19 mouse cellular contexts compared by ENCODE assay signal in genomic region chr14:8378685-8379313, GRCm38 (mm10). TPM values are rescaled to one million over a fixed set of nuclear protein-coding genes. Genes with fewer than 3 reads are reported as not detected.
DNase-seq lines count a peak whose midpoint lies in the region; ATAC-seq and TF ChIP-seq lines count a peak whose summit lies in the region.
"Had no signal": no experiment of that assay in that cellular context is flagged by ENCODE, and none has a peak within 500 bp of the region (broad histone marks: within the 10 kb centered on the region; RNA-seq: fewer than 3 reads in every experiment).

Oit1 (minus strand) TSS chr14:8378754.

- H3K9me3 ChIP-seq in intestine, embryonic 15.5 days: no peaks in the 10 kb centered on the region
- H3K9me3 ChIP-seq in limb, embryonic 12.5 days: peaks cover 2% of the 10 kb centered on the region; the same call in 1 of the 2 replicates
- H3K9me3 ChIP-seq in midbrain, embryonic 11.5 days (ENCODE audit: control insufficient read depth, low read length): no peaks in the 10 kb centered on the region
- H3K9me3 ChIP-seq: embryonic facial prominence, embryonic 15.5 days; heart, embryonic 15.5 days had no signal

- CTCF ChIA-PET in Patski (lab: Charles Lee): no interaction called here

- TF ChIP-seq CTCF in Patski (IDR thresholded peaks at IDR 0.05): no peak

- H3K4me1 ChIP-seq in intestine, embryonic 15.5 days (replicated peaks): no peaks in the 10 kb centered on the region
- H3K4me1 ChIP-seq in limb, embryonic 12.5 days (replicated peaks): peaks cover 12% of the 10 kb centered on the region; the same call in 1 of the 2 replicates
- no peaks in the 10 kb centered on the region for H3K4me1 ChIP-seq in midbrain, embryonic 11.5 days (ENCODE audit: control insufficient read depth, insufficient read depth, low read length)
- H3K4me1 ChIP-seq: embryonic facial prominence, embryonic 15.5 days; heart, embryonic 15.5 days; hindbrain, embryonic 10.5 days; megakaryocyte, embryonic 14.5 days had no signal

- WGBS in intestine, embryonic 15.5 days: 45% methylated on average over 8 of the region's 8 CpGs
- WGBS in limb, embryonic 12.5 days: 41% methylated on average over 8 of the region's 8 CpGs
- WGBS in midbrain, embryonic 11.5 days: 56% methylated on average over 8 of the region's 8 CpGs

- ATAC-seq in Patski: peak; percentile 22
- peak; percentile 87 for ATAC-seq in intestine, embryonic 15.5 days
- ATAC-seq in limb, embryonic 12.5 days (ENCODE audit: insufficient number of reproducible peaks, insufficient read depth, low FRiP score, low TSS enrichment, low read depth): peak; percentile 43; the same call in 1 of the 2 replicates
- no peak for ATAC-seq in midbrain, embryonic 11.5 days (ENCODE audit: low FRiP score)
- ATAC-seq: inflammation-experienced regulatory T-cells, adult 6 months had no signal

- H3K4me2 ChIP-seq in intestine, embryonic 15.5 days (replicated peaks): no peak within 1 kb of the TSS
- no peak within 1 kb of the TSS for H3K4me2 ChIP-seq in limb, embryonic 12.5 days
- H3K4me2 ChIP-seq in midbrain, embryonic 11.5 days: no peak within 1 kb of the TSS
- H3K4me2 ChIP-seq: embryonic facial prominence, embryonic 15.5 days; heart, embryonic 15.5 days had no signal

- DNase-seq in lung, adult 18-20 months: peak; percentile 9 to 11
- DNase-seq in lung, postnatal 4 days: no peak
- no peak for DNase-seq in Patski (ENCODE audit: low read depth, low spot score)
- no peak for DNase-seq in cerebellum, adult 11 months
- no peak for DNase-seq in midbrain, embryonic 11.5 days (ENCODE audit: low spot score, missing footprints)
- DNase-seq: adrenal gland, adult 2 months; cerebellum, adult 18-20 months; thymus, adult 2 months had no signal

- no peak within 1 kb of the TSS for H3K9ac ChIP-seq in intestine, embryonic 15.5 days
- H3K9ac ChIP-seq in limb, embryonic 12.5 days (replicated peaks): no peak within 1 kb of the TSS
- no peak within 1 kb of the TSS for H3K9ac ChIP-seq in midbrain, embryonic 11.5 days (ENCODE audit: low read length)
- H3K9ac ChIP-seq: embryonic facial prominence, embryonic 15.5 days; heart, embryonic 15.5 days; liver, embryonic 14.5 days had no signal

- no peak within 1 kb of the TSS for H3K4me3 ChIP-seq in intestine, embryonic 15.5 days (replicated peaks)
- H3K4me3 ChIP-seq in limb, embryonic 12.5 days (replicated peaks): no peak within 1 kb of the TSS
- no peak within 1 kb of the TSS for H3K4me3 ChIP-seq in midbrain, embryonic 11.5 days (ENCODE audit: low read depth, low read length)
- H3K4me3 ChIP-seq: embryonic facial prominence, embryonic 15.5 days; heart, embryonic 15.5 days; hindbrain, embryonic 10.5 days; megakaryocyte, embryonic 14.5 days had no signal

- in situ Hi-C loops in Patski (cut with MboI; ENCODE audit: low pct_unique_long_range_greater_than_20kb): no loop called here

- POLR2A ChIA-PET in Patski (lab: Charles Lee): no interaction called here

- no peaks in the 10 kb centered on the region for H3K27me3 ChIP-seq in Patski
- H3K27me3 ChIP-seq in intestine, embryonic 15.5 days (replicated peaks): no peaks in the 10 kb centered on the region
- H3K27me3 ChIP-seq in limb, embryonic 12.5 days: no peaks in the 10 kb centered on the region
- H3K27me3 ChIP-seq in midbrain, embryonic 11.5 days (ENCODE audit: control insufficient read depth, insufficient read depth, low read length): no peaks in the 10 kb centered on the region
- H3K27me3 ChIP-seq: embryonic facial prominence, embryonic 15.5 days; heart, embryonic 15.5 days; megakaryocyte, embryonic 14.5 days had no signal

- H3K27ac ChIP-seq in intestine, embryonic 15.5 days: peak within 1 kb of the TSS; percentile 13; the same call in 1 of the 2 replicates
- no peak within 1 kb of the TSS; the same call in 1 of the 2 replicates for H3K27ac ChIP-seq in limb, embryonic 12.5 days
- H3K27ac ChIP-seq in midbrain, embryonic 11.5 days (ENCODE audit: low read depth, low read length): no peak within 1 kb of the TSS
- H3K27ac ChIP-seq: embryonic facial prominence, embryonic 15.5 days; heart, embryonic 15.5 days; hindbrain, embryonic 10.5 days; liver, embryonic 14.5 days had no signal

- no peaks in the 10 kb centered on the region for H3K36me3 ChIP-seq in intestine, embryonic 15.5 days
- no peaks in the 10 kb centered on the region for H3K36me3 ChIP-seq in limb, embryonic 12.5 days
- H3K36me3 ChIP-seq in midbrain, embryonic 11.5 days (ENCODE audit: control insufficient read depth, insufficient read depth, low read length): no peaks in the 10 kb centered on the region
- H3K36me3 ChIP-seq: embryonic facial prominence, embryonic 15.5 days; heart, embryonic 15.5 days; hindbrain, embryonic 10.5 days had no signal

RNA-seq across cellular contexts. Expression of gene Oit1, which starts in this region (rescaled TPM):
- polyA plus RNA-seq in Patski (2021): 0.18 TPM
- polyA plus RNA-seq in intestine, embryonic 15.5 days (2015; fragmentation: Nextera tagmentation; extraction: Ambion mirVana): 8.5 and 15.2 TPM in 2 replicates
- polyA plus RNA-seq in limb, embryonic 12.5 days (2016; fragmentation: Nextera tagmentation; extraction: Ambion mirVana): 0.23 TPM in 1 of 2 replicates, not detected in the other
- polyA plus RNA-seq in midbrain, embryonic 11.5 days (2014; fragmentation: Nextera tagmentation; extraction: Ambion mirVana): not detected in 2 replicates
- polyA plus RNA-seq: adrenal gland, adult 2 months; forebrain, embryonic 11.5 days; hindbrain, embryonic 10.5 days; inflammation-experienced regulatory T-cells, adult 6 months; midbrain, postnatal 0 days; neural tube, embryonic 11.5 days had no signal

Comparison
In these comparisons a context has a peak if more than half of its experiments do, and no peak if none do; other contexts are left out.
1. DNase-seq: peak in lung, adult 18-20 months (2 of 2); none in lung, postnatal 4 days (0 of 2), Patski (single experiment), cerebellum, adult 11 months (single experiment) and midbrain, embryonic 11.5 days (single experiment).
2. Peak in ATAC-seq in Patski; RNA of the gene not detected or under 1 TPM.
3. Peak in ATAC-seq in limb, embryonic 12.5 days; RNA of the gene not detected or under 1 TPM.